Mouse (Mus musculus) stomach, adult 2 months (tissue): ENCODE measurements around the gene Olfr1434. TPM values are rescaled to one million over a fixed set of nuclear protein-coding genes. Genes with fewer than 3 reads are reported as not detected.

ENCODE experiments used
- polyA plus RNA-seq: library from polyadenylated mRNA; depleted of rRNA; stranded (reverse); fragments of >200 nt; gene quantifications from 2 replicates; pipeline ENCODE4 v1.2.3, GENCODE M21; 2012; rRNA removed

Olfr1434 gene
- not detected in 2 replicates for polyA plus RNA-seq

GRCm38 (mm10) chr19:12279554-12279953 is at the start of gene Olfr1434:
Olfr1434 (plus strand) TSS chr19:12279854.

GRCm38 (mm10) chr19:12232496-12232895 is 47.2 kb upstream of the Olfr1434 start, which contains the start of gene Olfr1432:
Olfr1432 (minus strand) TSS chr19:12232596.

GRCm38 (mm10) chr19:12241559-12241958 is 38.1 kb upstream of the Olfr1434 start, which contains the start of gene Olfr262:
Olfr262 (minus strand) TSS chr19:12241659.

GRCm38 (mm10) chr19:12260732-12261131 is 18.9 kb upstream of the Olfr1434 start, which contains the start of gene Olfr235:
Olfr235 (plus strand) TSS chr19:12261032.

GRCm38 (mm10) chr19:12299030-12299429 is 19.4 kb downstream of the Olfr1434 start, which contains the start of gene Olfr1436:
Olfr1436 (minus strand) TSS chr19:12299130.

GRCm38 (mm10) chr19:12325001-12325400 is 45.3 kb downstream of the Olfr1434 start, which contains the start of gene Olfr1437:
Olfr1437 (minus strand) TSS chr19:12325101.

Other genes starting within 250 kb of the Olfr1434 start
- not detected in 2 replicates for gene Olfr1423, start 238.5 kb upstream of the Olfr1434 start, polyA plus RNA-seq
- gene Olfr1424, start 217.2 kb upstream of the Olfr1434 start, polyA plus RNA-seq: not detected in 2 replicates
- gene Olfr1425, start 202.1 kb upstream of the Olfr1434 start, polyA plus RNA-seq: not detected in 2 replicates
- gene Olfr1426, start 187.8 kb upstream of the Olfr1434 start, polyA plus RNA-seq: not detected in 2 replicates
- not detected in 2 replicates for gene Olfr1427, start 176.5 kb upstream of the Olfr1434 start, polyA plus RNA-seq
- gene Olfr1428, start 164.0 kb upstream of the Olfr1434 start, polyA plus RNA-seq: not detected in 2 replicates
- not detected in 2 replicates for gene Olfr76, start 156.7 kb upstream of the Olfr1434 start, polyA plus RNA-seq
- not detected in 2 replicates for gene Olfr1555-ps1, start 109.7 kb upstream of the Olfr1434 start, polyA plus RNA-seq
- gene Olfr1431, start 79.2 kb upstream of the Olfr1434 start, polyA plus RNA-seq: not detected in 2 replicates
- gene Olfr1432, start 47.3 kb upstream of the Olfr1434 start, polyA plus RNA-seq: not detected in 2 replicates
- gene Olfr262, start 38.2 kb upstream of the Olfr1434 start, polyA plus RNA-seq: not detected in 2 replicates
- gene Olfr235, start 18.8 kb upstream of the Olfr1434 start, polyA plus RNA-seq: not detected in 2 replicates
- not detected in 2 replicates for gene Olfr1436, start 19.3 kb downstream of the Olfr1434 start, polyA plus RNA-seq
- not detected in 2 replicates for gene Olfr1437, start 45.2 kb downstream of the Olfr1434 start, polyA plus RNA-seq
- not detected in 2 replicates for gene Olfr1438-ps1, start 56.1 kb downstream of the Olfr1434 start, polyA plus RNA-seq
- not detected in 2 replicates for gene Olfr1440, start 107.4 kb downstream of the Olfr1434 start, polyA plus RNA-seq
- not detected in 2 replicates for gene Olfr1441, start 137.6 kb downstream of the Olfr1434 start, polyA plus RNA-seq
- not detected in 2 replicates for gene Pfpl, start 148.1 kb downstream of the Olfr1434 start, polyA plus RNA-seq
- 0.64 and 0.75 TPM in 2 replicates for gene Mpeg1, start 180.9 kb downstream of the Olfr1434 start, polyA plus RNA-seq
- 6.6 and 7.1 TPM in 2 replicates for gene Dtx4, start 221.6 kb downstream of the Olfr1434 start, polyA plus RNA-seq